Mouse (Mus musculus) brain, embryonic 14.5 days (tissue): ENCODE results near the gene Plekha7.

Experiments used
- CTCF ChIP-seq: fragments of 200-500 bp; IDR thresholded peaks from 2 replicates; pipeline ENCODE4 v1.5.1; 2012; ENCODE audit warnings: inconsistent platforms, mild to moderate bottlenecking, moderate library complexity, borderline replicate concordance; ENCODE audit not compliant: insufficient read depth, insufficient read length; ENCODE audit errors: extremely low read depth
- POLR2A ChIP-seq: fragments of 200-500 bp; IDR thresholded peaks from 2 replicates; pipeline ENCODE4 v1.6.1; 2012; ENCODE audit warnings: mild to moderate bottlenecking, inconsistent platforms, borderline replicate concordance; ENCODE audit not compliant: poor library complexity, insufficient read depth, insufficient read length, severe bottlenecking; ENCODE audit errors: extremely low read depth

DNA sequence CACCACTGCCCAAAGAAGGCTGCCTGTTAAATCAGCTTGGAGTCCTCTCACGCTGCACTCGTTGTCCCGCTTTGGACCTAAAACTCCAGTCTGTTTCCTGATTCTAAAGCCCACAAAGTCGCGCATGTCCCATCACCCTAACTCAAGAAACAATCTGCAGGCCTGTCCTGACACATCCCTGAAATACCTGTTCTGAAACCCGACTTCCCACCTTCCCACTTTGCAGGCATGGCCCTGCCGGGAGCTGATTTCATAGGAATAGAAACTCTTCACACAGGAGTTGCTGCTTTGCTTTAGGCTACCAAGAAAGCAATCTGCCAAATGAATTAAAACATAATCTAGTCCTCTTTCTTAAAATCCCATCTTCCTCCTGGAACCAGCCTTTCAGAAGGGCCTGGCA lies 115.2 kb downstream of the Plekha7 start:
- TF ChIP-seq CTCF (no peak), POLR2A (no peak)
